Mouse (Mus musculus) liver, embryonic 14.5 days (tissue): ENCODE measurements at regions not wholly inside any gene's neighbourhood (a gene's known extent, or its start where the extent isn't known, plus 50 kb on each side); places are given as distances from the start of the nearest gene placed in this dataset.

Experiments
- CTCF ChIP-seq: IDR thresholded peaks from 2 replicates; pipeline ENCODE4 v1.5.1; 2016; ENCODE audit warnings: antibody characterized with exemption, low read depth, control low read depth
- EP300 ChIP-seq: IDR thresholded peaks from 2 replicates; pipeline ENCODE4 v1.6.1; 2016; ENCODE audit warnings: antibody characterized with exemption, low read depth

GRCm38 (mm10) chr8:103441163-103441562 is 655.7 kb upstream of the Cdh11 start:
- TF ChIP-seq CTCF (no peak; the same call in 1 of the 2 replicates), EP300 (no peak)
